Mouse (Mus musculus) embryo, embryonic 11.5 days (tissue): Measurements from ENCODE around the gene C1qtnf6.

ENCODE experiments used
- DNase-seq: peaks from one replicate; pipeline ENCODE4 v3.0.0-alpha.2; 2012; ENCODE audit warnings: low read depth, low spot score

C1qtnf6 gene

GRCm38 (mm10) chr15:78480991-78481390 lies 50.2 kb downstream of the C1qtnf6 start:
- no peak for DNase-seq

GRCm38 (mm10) chr15:78480111-78480510 lies 51.1 kb downstream of the C1qtnf6 start:
- DNase-seq: no peak

GRCm38 (mm10) chr15:78479470-78479869 lies 51.7 kb downstream of the C1qtnf6 start:
- no peak for DNase-seq

GRCm38 (mm10) chr15:78478073-78478472 lies 53.1 kb downstream of the C1qtnf6 start:
- DNase-seq: no peak

- DNase-seq: no peak
Observed at GRCm38 (mm10) chr15:78476878-78477277, 54.3 kb downstream of the C1qtnf6 start.

GRCm38 (mm10) chr15:78475604-78476031 lies 55.6 kb downstream of the C1qtnf6 start:
- DNase-seq: no peak

- DNase-seq: no peak
Observed at GRCm38 (mm10) chr15:78473442-78473841, 57.8 kb downstream of the C1qtnf6 start.
